Mouse (Mus musculus): Measurements from ENCODE around the gene Akr1c12. TPM values are rescaled to one million over a fixed set of nuclear protein-coding genes. Genes with fewer than 3 reads are reported as not detected.

Akr1c12 gene
- total RNA-seq, 1 experiment from 2014 or later = 16.6 TPM

DNA sequence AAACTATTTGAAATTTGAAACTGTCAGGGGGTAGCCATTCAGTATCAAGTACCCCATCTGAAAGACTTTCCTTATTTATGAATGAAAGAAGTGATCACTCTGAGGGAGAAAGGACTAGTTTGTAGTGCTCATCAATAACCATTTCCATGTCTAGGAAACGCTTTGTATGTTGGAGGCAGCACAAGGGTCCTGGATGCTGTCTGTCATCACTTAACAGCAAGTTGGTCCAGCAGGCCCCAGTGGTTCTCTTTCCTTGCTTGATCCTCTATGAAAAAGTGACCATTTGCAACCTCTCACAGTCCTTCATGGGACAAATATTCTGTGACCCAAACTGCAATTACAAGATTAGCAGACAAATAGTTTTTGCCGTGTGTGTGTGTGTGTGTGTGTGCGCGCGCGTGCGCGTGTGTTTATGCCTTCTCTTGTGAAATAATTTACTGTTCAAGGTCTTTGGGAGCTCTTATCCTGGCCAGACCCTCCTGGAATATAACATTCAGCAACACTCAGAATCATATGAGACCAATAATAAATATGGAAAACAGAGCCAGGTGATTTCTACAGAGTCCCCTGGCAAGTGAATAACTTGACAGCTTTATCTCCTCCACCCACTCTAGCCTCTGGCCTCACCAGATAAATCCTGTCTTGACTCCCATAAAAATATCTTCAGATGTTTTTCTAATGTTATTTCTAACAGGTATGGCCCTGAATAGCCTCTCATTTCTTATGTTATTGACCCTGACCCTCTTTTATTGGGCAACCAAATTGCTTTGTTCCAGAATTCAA, 48.2 kb downstream of the Akr1c12 start:
- ATAC-seq (replicated peaks in 1 of 2; ENCODE audit: insufficient read depth in 1 of 2, low FRiP score in 2 of 2, low TSS enrichment in 1 of 2, low read depth in 1 of 2, poor library complexity in 2 of 2, severe bottlenecking in 2 of 2) = no peak

DNA sequence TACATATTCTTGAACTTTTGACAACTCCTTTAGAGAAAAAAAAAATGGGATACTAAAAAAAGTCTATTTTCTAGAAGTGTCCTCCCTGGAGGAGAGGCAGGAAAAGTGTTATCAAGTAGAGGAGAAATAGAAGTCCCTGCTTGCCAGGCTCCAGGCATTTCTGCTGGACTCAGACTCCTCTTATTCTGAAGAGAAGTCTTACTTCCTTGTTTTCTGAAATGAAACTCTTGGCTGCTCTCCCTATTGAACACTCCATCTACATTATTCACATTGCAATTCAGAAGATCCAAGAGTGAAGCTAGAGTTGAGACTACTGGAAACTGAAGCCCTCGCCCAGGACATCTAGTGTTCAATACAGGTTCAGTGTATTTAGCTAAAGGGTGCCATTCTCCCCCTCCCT, 50.8 kb downstream of the Akr1c12 start, which contains the start of gene Akr1c19:
Akr1c19 (plus strand) TSS at position 260 of the 400 bp plus-strand sequence.
- no peak for ATAC-seq (replicated peaks in 1 of 2; ENCODE audit: insufficient read depth in 1 of 2, low FRiP score in 2 of 2, low TSS enrichment in 1 of 2, low read depth in 1 of 2, poor library complexity in 2 of 2, severe bottlenecking in 2 of 2)

Other genes starting within 250 kb of the Akr1c12 start
- gene Akr1c14, start 230.4 kb downstream of the Akr1c12 start, total RNA-seq (2017) = 0.15 and 0.25 TPM in 2 replicates
- gene Akr1c18, start 128.8 kb downstream of the Akr1c12 start, total RNA-seq (2017) = not detected in 2 replicates
- 102 and 119 TPM in 2 replicates for gene Akr1c13, start 88.3 kb downstream of the Akr1c12 start, total RNA-seq (2017)
- gene Akr1c19, start 50.7 kb downstream of the Akr1c12 start, total RNA-seq (2017) = 0.05 and 5.6 TPM in 2 replicates
- not detected in 2 replicates for gene Akr1c6, start 154.9 kb upstream of the Akr1c12 start, total RNA-seq (2017)
- gene Akr1c20, start 243.9 kb upstream of the Akr1c12 start, total RNA-seq (2017) = not detected in 2 replicates

All from hematopoietic stem cell, adult 5-6 weeks (primary cell).